Comparison of ENCODE assay signal across 16 mouse cellular contexts in the genomic region with DNA sequence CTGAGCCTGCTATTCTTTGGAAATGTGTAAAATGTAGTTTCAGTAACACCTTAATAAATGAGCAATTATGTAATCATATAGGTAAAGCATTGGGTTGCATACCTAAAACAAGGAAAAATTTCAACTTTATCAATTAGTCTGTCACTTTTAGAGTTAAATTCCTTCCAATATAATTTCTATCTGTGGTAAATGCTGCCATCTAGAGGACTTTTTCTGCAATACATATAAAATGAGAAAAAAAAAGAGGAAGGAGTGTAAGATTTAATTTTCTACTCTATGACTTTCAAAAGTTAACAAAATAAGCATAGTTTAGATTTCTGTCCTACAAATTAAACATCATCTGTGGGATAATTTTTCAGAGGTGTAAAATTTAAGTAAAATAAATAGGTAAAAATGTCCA. TPM values are rescaled to one million over a fixed set of nuclear protein-coding genes. Genes with fewer than 3 reads are reported as not detected.
DNase-seq lines count a peak whose midpoint lies in the region; ATAC-seq and TF ChIP-seq lines count a peak whose summit lies in the region.
"Had no signal": no experiment of that assay in that cellular context is flagged by ENCODE, and none has a peak within 500 bp of the region (broad histone marks: within the 10 kb centered on the region; RNA-seq: fewer than 3 reads in every experiment).

No protein-coding gene starts in this region.

- H3K36me3 ChIP-seq in heart, postnatal 0 days (replicated peaks; ENCODE audit: control insufficient read depth, insufficient read depth, low read length), result no peaks in the 10 kb centered on the region
- no peaks in the 10 kb centered on the region for H3K36me3 ChIP-seq in midbrain, embryonic 11.5 days (ENCODE audit: control insufficient read depth, insufficient read depth, low read length)
- no peaks in the 10 kb centered on the region for H3K36me3 ChIP-seq in midbrain, embryonic 15.5 days (replicated peaks)
- no peaks in the 10 kb centered on the region for H3K36me3 ChIP-seq in splenic B cell, adult 2 months (ENCODE audit: control insufficient read depth, insufficient read depth, low read length, poor library complexity, severe bottlenecking)
- H3K36me3 ChIP-seq: hindbrain, embryonic 15.5 days; limb, embryonic 15.5 days; neural tube, embryonic 13.5 days; stomach, embryonic 15.5 days had no signal

- no peak for TF ChIP-seq EP300 in heart, postnatal 0 days (IDR thresholded peaks at IDR 0.05; ENCODE audit: low read depth)

- peak; percentile 45 for TF ChIP-seq CTCF in heart, postnatal 0 days (IDR thresholded peaks at IDR 0.05; ENCODE audit: low read depth)

- no peak for ATAC-seq in heart, postnatal 0 days (ENCODE audit: insufficient read depth, low read depth)
- ATAC-seq in midbrain, embryonic 11.5 days (ENCODE audit: low FRiP score), result no peak
- ATAC-seq in midbrain, embryonic 15.5 days (replicated peaks), result no peak

- H3K4me1 ChIP-seq in heart, postnatal 0 days (ENCODE audit: control insufficient read depth, insufficient read depth), result no peaks in the 10 kb centered on the region
- no peaks in the 10 kb centered on the region for H3K4me1 ChIP-seq in midbrain, embryonic 11.5 days (ENCODE audit: control insufficient read depth, insufficient read depth, low read length)
- H3K4me1 ChIP-seq in midbrain, embryonic 15.5 days, result no peaks in the 10 kb centered on the region
- H3K4me1 ChIP-seq: hindbrain, embryonic 15.5 days; limb, embryonic 15.5 days; neural tube, embryonic 13.5 days; stomach, embryonic 15.5 days had no signal

- H3K9ac ChIP-seq in heart, postnatal 0 days (replicated peaks; ENCODE audit: low read depth, low read length), result no peak overlapping the region
- H3K9ac ChIP-seq in midbrain, embryonic 11.5 days (ENCODE audit: low read length), result no peak overlapping the region
- no peak overlapping the region for H3K9ac ChIP-seq in midbrain, embryonic 15.5 days
- H3K9ac ChIP-seq: hindbrain, embryonic 15.5 days; limb, embryonic 15.5 days; neural tube, embryonic 13.5 days; stomach, embryonic 15.5 days had no signal

- no peak overlapping the region for H3K27ac ChIP-seq in heart, postnatal 0 days (ENCODE audit: low read depth)
- no peak overlapping the region for H3K27ac ChIP-seq in midbrain, embryonic 11.5 days (ENCODE audit: low read depth, low read length)
- H3K27ac ChIP-seq in midbrain, embryonic 15.5 days, result no peak overlapping the region
- H3K27ac ChIP-seq: hindbrain, embryonic 15.5 days; limb, embryonic 15.5 days; neural tube, embryonic 13.5 days; stomach, embryonic 15.5 days had no signal

- intact Hi-C loops in heart, postnatal 25 days (cut with DNase I), result no loop called here

- no peaks in the 10 kb centered on the region for H3K27me3 ChIP-seq in heart, postnatal 0 days (ENCODE audit: control insufficient read depth, insufficient read depth, low read length)
- H3K27me3 ChIP-seq in midbrain, embryonic 11.5 days (ENCODE audit: control insufficient read depth, insufficient read depth, low read length), result no peaks in the 10 kb centered on the region
- no peaks in the 10 kb centered on the region for H3K27me3 ChIP-seq in midbrain, embryonic 15.5 days (replicated peaks)
- H3K27me3 ChIP-seq in splenic B cell, adult 2 months (ENCODE audit: control insufficient read depth, insufficient read depth, low read length, poor library complexity, severe bottlenecking), result no peaks in the 10 kb centered on the region
- H3K27me3 ChIP-seq: hindbrain, embryonic 15.5 days; limb, embryonic 15.5 days; neural tube, embryonic 13.5 days; stomach, embryonic 15.5 days had no signal

- H3K4me3 ChIP-seq in heart, postnatal 0 days (ENCODE audit: low read depth, low read length), result no peak overlapping the region
- no peak overlapping the region for H3K4me3 ChIP-seq in midbrain, embryonic 11.5 days (ENCODE audit: low read depth, low read length)
- no peak overlapping the region for H3K4me3 ChIP-seq in midbrain, embryonic 15.5 days
- H3K4me3 ChIP-seq: hindbrain, embryonic 15.5 days; limb, embryonic 15.5 days; neural tube, embryonic 13.5 days; stomach, embryonic 15.5 days had no signal

- peak; percentile 6 for DNase-seq in heart, postnatal 0 days (ENCODE audit: low spot score)
- no peak for DNase-seq in heart, postnatal 25 days (ENCODE audit: low spot score)
- DNase-seq in midbrain, embryonic 11.5 days (ENCODE audit: low spot score, missing footprints), result peak; percentile 89
- peak; percentile 10 for DNase-seq in R1 (ENCODE audit: low read depth, low spot score)
- peak; percentile 30 for DNase-seq in splenic B cell, adult 2 months (ENCODE audit: low read depth, low spot score)
- DNase-seq in gastrocnemius, postnatal 25 days, result no peak
- no peak for DNase-seq in frontal cortex, postnatal 10 days (ENCODE audit: low spot score in 2 of 2)
- DNase-seq: adrenal gland, postnatal 25 days; cerebellum, postnatal 14 days; heart, adult 18-20 months; right cerebral cortex, postnatal 25 days had no signal

- H3K9me3 ChIP-seq in heart, postnatal 0 days (replicated peaks; ENCODE audit: control insufficient read depth, low read length), result no peaks in the 10 kb centered on the region
- no peaks in the 10 kb centered on the region for H3K9me3 ChIP-seq in midbrain, embryonic 11.5 days (ENCODE audit: control insufficient read depth, low read length)
- no peaks in the 10 kb centered on the region for H3K9me3 ChIP-seq in midbrain, embryonic 15.5 days
- H3K9me3 ChIP-seq: hindbrain, embryonic 15.5 days; limb, embryonic 15.5 days; neural tube, embryonic 13.5 days; stomach, embryonic 15.5 days had no signal

- no peak overlapping the region for H3K4me2 ChIP-seq in heart, postnatal 0 days (ENCODE audit: low read depth, low read length)
- no peak overlapping the region for H3K4me2 ChIP-seq in midbrain, embryonic 11.5 days
- H3K4me2 ChIP-seq in midbrain, embryonic 15.5 days, result no peak overlapping the region
- H3K4me2 ChIP-seq: hindbrain, embryonic 15.5 days; limb, embryonic 15.5 days; neural tube, embryonic 13.5 days; stomach, embryonic 15.5 days had no signal

RNA-seq across cellular contexts. Expression of gene Pcdh9, which starts 8.1 kb away (rescaled TPM):
- total RNA-seq in heart, postnatal 0 days (2014; rRNA removed; ENCODE audit: low replicate concordance), result 0.88 and 2.7 TPM in 2 replicates
- polyA plus RNA-seq in heart, postnatal 0 days (2015; fragmentation: Nextera tagmentation; extraction: Ambion mirVana), result 2.6 and 2.9 TPM in 2 replicates
- 1 to 10 TPM; 1.5 to 1.8 TPM for total RNA-seq in heart, postnatal 25 days (2021)
- polyA plus RNA-seq in midbrain, embryonic 11.5 days (2014; fragmentation: Nextera tagmentation; extraction: Ambion mirVana), result 39.4 and 40.4 TPM in 2 replicates
- 165 and 172 TPM in 2 replicates for polyA plus RNA-seq in midbrain, embryonic 15.5 days (2015; fragmentation: Nextera tagmentation; extraction: Ambion mirVana)
- 1 to 10 TPM in 1 of 2 experiments, under 1 TPM in 1; 0.54 to 1.1 TPM for total RNA-seq in gastrocnemius, postnatal 25 days (2021)

Comparison
In these comparisons a context has a peak if more than half of its experiments do, and no peak if none do; other contexts are left out.
1. DNase-seq: peak in heart, postnatal 0 days (single experiment), midbrain, embryonic 11.5 days (single experiment), R1 (single experiment) and splenic B cell, adult 2 months (single experiment); none in heart, postnatal 25 days (single experiment), gastrocnemius, postnatal 25 days (single experiment) and frontal cortex, postnatal 10 days (0 of 2).